ENCODE assay signal across 17 mouse cellular contexts in genomic region chr7:49527925-49528324, GRCm38 (mm10).
DNase-seq lines count a peak whose midpoint lies in the region; ATAC-seq and TF ChIP-seq lines count a peak whose summit lies in the region.
"Had no signal": no experiment of that assay in that cellular context is flagged by ENCODE, and none has a peak within 500 bp of the region (broad histone marks: within the 10 kb centered on the region; RNA-seq: fewer than 3 reads in every experiment).

No protein-coding gene starts in this region.

- ATAC-seq in heart, embryonic 16.5 days (replicated peaks; ENCODE audit: extremely low read depth, insufficient read depth, low FRiP score), result no peak
- ATAC-seq in lung, embryonic 14.5 days (ENCODE audit: insufficient read depth), result no peak
- no peak for ATAC-seq in embryonic facial prominence, embryonic 13.5 days (ENCODE audit: insufficient number of reproducible peaks, insufficient read depth, low FRiP score, low TSS enrichment, low read depth)
- no peak for ATAC-seq in limb, embryonic 15.5 days (ENCODE audit: insufficient number of reproducible peaks, low FRiP score, low TSS enrichment, low read depth)
- no peak for ATAC-seq in activated CD4-positive, CD25-positive, alpha-beta regulatory T cell, adult 4 months
- ATAC-seq: forebrain, embryonic 16.5 days; Patski had no signal

- TF ChIP-seq CTCF in lung, embryonic 14.5 days (IDR thresholded peaks at IDR 0.05; ENCODE audit: low read depth), result no peak
- no peak for TF ChIP-seq CTCF in lung, adult 2 months (IDR thresholded peaks at IDR 0.05; ENCODE audit: insufficient read depth, low read length)

- H3K36me3 ChIP-seq in heart, embryonic 16.5 days (ENCODE audit: control insufficient read depth, insufficient read depth), result no peaks in the 10 kb centered on the region
- H3K36me3 ChIP-seq in lung, embryonic 14.5 days (ENCODE audit: insufficient read depth), result no peaks in the 10 kb centered on the region
- H3K36me3 ChIP-seq in embryonic facial prominence, embryonic 13.5 days, result no peaks in the 10 kb centered on the region
- no peaks in the 10 kb centered on the region for H3K36me3 ChIP-seq in limb, embryonic 15.5 days
- H3K36me3 ChIP-seq: hindbrain, embryonic 13.5 days; liver, embryonic 15.5 days had no signal

- DNase-seq in heart, postnatal 4 days, result no peak
- DNase-seq in lung, embryonic 14.5 days, result no peak
- DNase-seq in lung, adult 2 months, result no peak
- DNase-seq in adrenal gland, postnatal 10 days, result no peak
- DNase-seq: adrenal gland, adult 8-10 months; cerebellum, adult 9-11 months; gastrocnemius, postnatal 10 days; right cerebral cortex, postnatal 25 days had no signal

- no peaks in the 10 kb centered on the region for H3K27me3 ChIP-seq in heart, embryonic 16.5 days (ENCODE audit: control insufficient read depth, insufficient read depth, low read length)
- no peaks in the 10 kb centered on the region for H3K27me3 ChIP-seq in lung, embryonic 14.5 days (ENCODE audit: insufficient read depth, low read length)
- peaks cover 6% of the 10 kb centered on the region; the same call in 1 of the 2 replicates for H3K27me3 ChIP-seq in embryonic facial prominence, embryonic 13.5 days
- H3K27me3 ChIP-seq in limb, embryonic 15.5 days, result no peaks in the 10 kb centered on the region
- H3K27me3 ChIP-seq: hindbrain, embryonic 13.5 days; Patski had no signal

- H3K9me3 ChIP-seq in heart, embryonic 16.5 days (replicated peaks; ENCODE audit: control insufficient read depth, low read length), result no peaks in the 10 kb centered on the region
- H3K9me3 ChIP-seq in lung, embryonic 14.5 days (ENCODE audit: low read depth, low read length), result no peaks in the 10 kb centered on the region
- H3K9me3 ChIP-seq in embryonic facial prominence, embryonic 13.5 days, result no peaks in the 10 kb centered on the region
- no peaks in the 10 kb centered on the region for H3K9me3 ChIP-seq in limb, embryonic 15.5 days
- H3K9me3 ChIP-seq: hindbrain, embryonic 13.5 days; liver, embryonic 15.5 days had no signal

- H3K9ac ChIP-seq in heart, embryonic 16.5 days (ENCODE audit: low read length), result peak overlapping the region; percentile 30; the same call in 1 of the 2 replicates
- H3K9ac ChIP-seq in lung, embryonic 14.5 days, result no peak overlapping the region
- H3K9ac ChIP-seq in embryonic facial prominence, embryonic 13.5 days, result no peak overlapping the region
- no peak overlapping the region for H3K9ac ChIP-seq in limb, embryonic 15.5 days
- H3K9ac ChIP-seq: hindbrain, embryonic 13.5 days; liver, embryonic 15.5 days had no signal

- TF ChIP-seq POLR2A in lung, adult 2 months (IDR thresholded peaks at IDR 0.05; ENCODE audit: borderline replicate concordance, extremely low read depth, low read depth, low read length), result no peak

- H3K4me2 ChIP-seq in heart, embryonic 16.5 days (ENCODE audit: low read depth, low read length), result peak overlapping the region; percentile 48
- H3K4me2 ChIP-seq in lung, embryonic 14.5 days, result peak overlapping the region; percentile 29; the same call in 1 of the 2 replicates
- peak overlapping the region; percentile 35 for H3K4me2 ChIP-seq in embryonic facial prominence, embryonic 13.5 days
- H3K4me2 ChIP-seq in limb, embryonic 15.5 days, result no peak overlapping the region
- H3K4me2 ChIP-seq: hindbrain, embryonic 13.5 days; liver, embryonic 15.5 days had no signal

- H3K27ac ChIP-seq in heart, embryonic 16.5 days (ENCODE audit: low read length), result peak overlapping the region; percentile 72
- peak overlapping the region; percentile 58 for H3K27ac ChIP-seq in lung, embryonic 14.5 days (ENCODE audit: low read depth)
- H3K27ac ChIP-seq in embryonic facial prominence, embryonic 13.5 days, result peak overlapping the region; percentile 76
- H3K27ac ChIP-seq in limb, embryonic 15.5 days, result peak overlapping the region; percentile 57
- H3K27ac ChIP-seq: hindbrain, embryonic 13.5 days; liver, embryonic 15.5 days had no signal

- no peak overlapping the region; the same call in 1 of the 2 replicates for H3K4me3 ChIP-seq in heart, embryonic 16.5 days (ENCODE audit: low read length)
- no peak overlapping the region for H3K4me3 ChIP-seq in lung, embryonic 14.5 days (ENCODE audit: low read depth, low read length)
- H3K4me3 ChIP-seq in lung, adult 2 months (replicated peaks; ENCODE audit: extremely low read depth, low read depth, low read length), result no peak overlapping the region
- H3K4me3 ChIP-seq in embryonic facial prominence, embryonic 13.5 days, result 0 out of 2 replicates have a peak overlapping the region, but pooled peaks have one; percentile 7
- no peak overlapping the region for H3K4me3 ChIP-seq in limb, embryonic 15.5 days
- H3K4me3 ChIP-seq: hindbrain, embryonic 13.5 days; liver, embryonic 15.5 days; myocyte had no signal

- peaks cover 37% of the 10 kb centered on the region for H3K4me1 ChIP-seq in heart, embryonic 16.5 days (ENCODE audit: control insufficient read depth, insufficient read depth, low read length)
- peaks cover 26% of the 10 kb centered on the region for H3K4me1 ChIP-seq in lung, embryonic 14.5 days (ENCODE audit: insufficient read depth)
- H3K4me1 ChIP-seq in lung, adult 2 months (ENCODE audit: control insufficient read depth, insufficient read depth, low read length), result peaks cover 2% of the 10 kb centered on the region; the same call in 1 of the 2 replicates
- H3K4me1 ChIP-seq in embryonic facial prominence, embryonic 13.5 days, result peaks cover 43% of the 10 kb centered on the region
- H3K4me1 ChIP-seq in limb, embryonic 15.5 days, result peaks cover 26% of the 10 kb centered on the region

- 18% methylated on average over 4 of the region's 4 CpGs for WGBS in heart, embryonic 16.5 days
- 15% methylated on average over 4 of the region's 4 CpGs for WGBS in lung, embryonic 14.5 days
- WGBS in lung, adult 2 months, result 42% methylated on average over 4 of the region's 4 CpGs
- 14% methylated on average over 4 of the region's 4 CpGs for WGBS in embryonic facial prominence, embryonic 13.5 days
- WGBS in limb, embryonic 15.5 days, result 12% methylated on average over 4 of the region's 4 CpGs
